Comparison of ENCODE assay signal across 20 mouse cellular contexts in genomic region chr13:111237296-111237695, GRCm38 (mm10). TPM values are rescaled to one million over a fixed set of nuclear protein-coding genes. Genes with fewer than 3 reads are reported as not detected.
DNase-seq lines count a peak whose midpoint lies in the region; ATAC-seq lines count a peak whose summit lies in the region.
"Had no signal": no experiment of that assay in that cellular context is flagged by ENCODE, and none has a peak within 500 bp of the region (broad histone marks: within the 10 kb centered on the region; RNA-seq: fewer than 3 reads in every experiment).

No protein-coding gene starts in this region.

- DNase-seq in forebrain, embryonic 11.5 days (ENCODE audit: low spot score): no peak
- no peak for DNase-seq in lung, postnatal 14 days
- peak; percentile 49 for DNase-seq in ES-CJ7 (ENCODE audit: low read depth, low spot score)
- DNase-seq in Muller cell, postnatal 12 days (ENCODE audit: inconsistent ontology term): no peak
- DNase-seq in thymus, postnatal 10 days (ENCODE audit: low spot score in 2 of 2): no peak
- DNase-seq: adrenal gland, postnatal 10 days; gastrocnemius, postnatal 14 days; thymus, postnatal 25 days had no signal

- H3K9ac ChIP-seq in forebrain, embryonic 11.5 days (ENCODE audit: low read length): no peak overlapping the region
- no peak overlapping the region for H3K9ac ChIP-seq in forebrain, embryonic 16.5 days (replicated peaks; ENCODE audit: low read depth, low read length)
- H3K9ac ChIP-seq in lung, embryonic 16.5 days (ENCODE audit: low read length): no peak overlapping the region
- H3K9ac ChIP-seq in limb, embryonic 12.5 days (replicated peaks): no peak overlapping the region
- H3K9ac ChIP-seq: embryonic facial prominence, embryonic 12.5 days; limb, embryonic 13.5 days; liver, embryonic 15.5 days; neural tube, embryonic 12.5 days had no signal

- H3K27me3 ChIP-seq in forebrain, embryonic 11.5 days (ENCODE audit: control insufficient read depth, insufficient read depth, low read length): no peaks in the 10 kb centered on the region
- no peaks in the 10 kb centered on the region for H3K27me3 ChIP-seq in forebrain, embryonic 16.5 days (replicated peaks; ENCODE audit: control insufficient read depth, insufficient read depth, low read length)
- no peaks in the 10 kb centered on the region for H3K27me3 ChIP-seq in lung, embryonic 16.5 days (ENCODE audit: control insufficient read depth, insufficient read depth, low read depth, low read length)
- no peaks in the 10 kb centered on the region for H3K27me3 ChIP-seq in limb, embryonic 12.5 days
- H3K27me3 ChIP-seq: embryonic facial prominence, embryonic 12.5 days; limb, embryonic 13.5 days; liver, embryonic 15.5 days; neural tube, embryonic 12.5 days had no signal

- no peaks in the 10 kb centered on the region for H3K9me3 ChIP-seq in forebrain, embryonic 11.5 days (ENCODE audit: control insufficient read depth, low read length)
- H3K9me3 ChIP-seq in forebrain, embryonic 16.5 days (ENCODE audit: control insufficient read depth, low read length): peaks cover 2% of the 10 kb centered on the region; the same call in 1 of the 2 replicates
- H3K9me3 ChIP-seq in lung, embryonic 16.5 days (ENCODE audit: control insufficient read depth, low read length): peaks cover 7% of the 10 kb centered on the region; the same call in 1 of the 2 replicates
- H3K9me3 ChIP-seq in limb, embryonic 12.5 days: peaks cover 6% of the 10 kb centered on the region; the same call in 1 of the 2 replicates
- H3K9me3 ChIP-seq: embryonic facial prominence, embryonic 12.5 days; liver, embryonic 15.5 days; neural tube, embryonic 12.5 days had no signal

- 72% methylated on average over 1 of the region's 1 CpGs for WGBS in forebrain, embryonic 11.5 days
- 60% methylated on average over 1 of the region's 1 CpGs for WGBS in forebrain, embryonic 16.5 days
- 72% methylated on average over 1 of the region's 1 CpGs for WGBS in lung, embryonic 16.5 days
- 87% methylated on average over 1 of the region's 1 CpGs for WGBS in limb, embryonic 12.5 days

- H3K27ac ChIP-seq in forebrain, embryonic 11.5 days (ENCODE audit: low read depth, low read length): no peak overlapping the region
- no peak overlapping the region for H3K27ac ChIP-seq in forebrain, embryonic 16.5 days (ENCODE audit: low read length)
- peak overlapping the region; percentile 29; the same call in 1 of the 2 replicates for H3K27ac ChIP-seq in lung, embryonic 16.5 days (ENCODE audit: low read length)
- H3K27ac ChIP-seq in limb, embryonic 12.5 days: 0 out of 2 replicates have a peak overlapping the region, but pooled peaks have one; percentile 29
- H3K27ac ChIP-seq: liver, embryonic 15.5 days; neural tube, embryonic 12.5 days had no signal

- H3K4me1 ChIP-seq in forebrain, embryonic 11.5 days (replicated peaks; ENCODE audit: control insufficient read depth, insufficient read depth, low read length): no peaks in the 10 kb centered on the region
- peaks cover 16% of the 10 kb centered on the region for H3K4me1 ChIP-seq in forebrain, embryonic 16.5 days (replicated peaks; ENCODE audit: control insufficient read depth, insufficient read depth, low read length)
- peaks cover 26% of the 10 kb centered on the region for H3K4me1 ChIP-seq in lung, embryonic 16.5 days (replicated peaks; ENCODE audit: control insufficient read depth, insufficient read depth, low read length)
- H3K4me1 ChIP-seq in limb, embryonic 12.5 days (replicated peaks): peaks cover 18% of the 10 kb centered on the region
- H3K4me1 ChIP-seq: liver, embryonic 15.5 days; neural tube, embryonic 12.5 days had no signal

- no peak overlapping the region for H3K4me2 ChIP-seq in forebrain, embryonic 11.5 days (ENCODE audit: low read depth, low read length, severe bottlenecking)
- H3K4me2 ChIP-seq in forebrain, embryonic 16.5 days (ENCODE audit: low read length): no peak overlapping the region
- no peak overlapping the region for H3K4me2 ChIP-seq in lung, embryonic 16.5 days (ENCODE audit: low read depth, low read length)
- no peak overlapping the region for H3K4me2 ChIP-seq in limb, embryonic 12.5 days
- H3K4me2 ChIP-seq: embryonic facial prominence, embryonic 12.5 days; limb, embryonic 13.5 days; liver, embryonic 15.5 days; neural tube, embryonic 12.5 days had no signal

- no peak overlapping the region for H3K4me3 ChIP-seq in forebrain, embryonic 11.5 days (ENCODE audit: low read depth, low read length)
- H3K4me3 ChIP-seq in forebrain, embryonic 16.5 days (replicated peaks; ENCODE audit: low read length): no peak overlapping the region
- H3K4me3 ChIP-seq in lung, embryonic 16.5 days (ENCODE audit: low read length): no peak overlapping the region
- no peak overlapping the region for H3K4me3 ChIP-seq in limb, embryonic 12.5 days (replicated peaks)
- H3K4me3 ChIP-seq: embryonic facial prominence, embryonic 12.5 days; limb, embryonic 13.5 days; liver, embryonic 15.5 days; neural tube, embryonic 12.5 days had no signal

- no peaks in the 10 kb centered on the region for H3K36me3 ChIP-seq in forebrain, embryonic 11.5 days (ENCODE audit: control insufficient read depth, insufficient read depth, low read length)
- H3K36me3 ChIP-seq in forebrain, embryonic 16.5 days (ENCODE audit: control insufficient read depth, insufficient read depth): no peaks in the 10 kb centered on the region
- peaks cover 4% of the 10 kb centered on the region; the same call in 1 of the 2 replicates for H3K36me3 ChIP-seq in lung, embryonic 16.5 days (ENCODE audit: control insufficient read depth, insufficient read depth, low read length)
- H3K36me3 ChIP-seq in limb, embryonic 12.5 days: no peaks in the 10 kb centered on the region
- H3K36me3 ChIP-seq: embryonic facial prominence, embryonic 12.5 days; limb, embryonic 13.5 days; liver, embryonic 15.5 days; neural tube, embryonic 12.5 days had no signal

- ATAC-seq in forebrain, embryonic 11.5 days (replicated peaks; ENCODE audit: low FRiP score): peak; percentile 28; the same call in 1 of the 2 replicates
- ATAC-seq in forebrain, embryonic 16.5 days: no peak
- no peak for ATAC-seq in lung, embryonic 16.5 days (ENCODE audit: low read depth)
- no peak for ATAC-seq in limb, embryonic 12.5 days (ENCODE audit: insufficient number of reproducible peaks, insufficient read depth, low FRiP score, low TSS enrichment, low read depth)

RNA-seq across cellular contexts. Expression of gene Actbl2, which starts 17.5 kb away (rescaled TPM):
- polyA plus RNA-seq in forebrain, embryonic 11.5 days (2014; fragmentation: Nextera tagmentation; extraction: Ambion mirVana): not detected in 2 replicates
- not detected in 2 replicates for polyA plus RNA-seq in forebrain, embryonic 16.5 days (2015; fragmentation: Nextera tagmentation; extraction: Ambion mirVana)
- polyA plus RNA-seq in lung, embryonic 16.5 days (2015; fragmentation: Nextera tagmentation; extraction: Ambion mirVana): not detected in 2 replicates
- not detected in 2 replicates for polyA plus RNA-seq in limb, embryonic 12.5 days (2016; fragmentation: Nextera tagmentation; extraction: Ambion mirVana)
- polyA plus RNA-seq: heart, postnatal 0 days; hindbrain, embryonic 11.5 days; intestine, embryonic 14.5 days; kidney, embryonic 16.5 days; limb, embryonic 13.5 days; liver, embryonic 15.5 days; neural tube, embryonic 12.5 days; spleen, adult 2 months had no signal

Comparison
In these comparisons a context has a peak if more than half of its experiments do, and no peak if none do; other contexts are left out.
1. H3K27ac ChIP-seq: peak in lung, embryonic 16.5 days (single experiment) and limb, embryonic 12.5 days (single experiment); none in forebrain, embryonic 11.5 days (single experiment) and forebrain, embryonic 16.5 days (single experiment).